Mouse (Mus musculus) hematopoietic multipotent progenitor cell, adult 10-12 weeks (in vitro differentiated cells): Measurements from ENCODE around the gene Zdbf2. TPM values are rescaled to one million over a fixed set of nuclear protein-coding genes. Genes with fewer than 3 reads are reported as not detected.

Source experiments
- polyA plus RNA-seq: library from polyadenylated mRNA; stranded (reverse); fragments of >175 nt; gene quantifications from 2 replicates; pipeline ENCODE4 v1.2.3, GENCODE M21; 2012; ENCODE audit warnings: low replicate concordance

The Zdbf2 gene
- polyA plus RNA-seq, result not detected in 2 replicates

DNA sequence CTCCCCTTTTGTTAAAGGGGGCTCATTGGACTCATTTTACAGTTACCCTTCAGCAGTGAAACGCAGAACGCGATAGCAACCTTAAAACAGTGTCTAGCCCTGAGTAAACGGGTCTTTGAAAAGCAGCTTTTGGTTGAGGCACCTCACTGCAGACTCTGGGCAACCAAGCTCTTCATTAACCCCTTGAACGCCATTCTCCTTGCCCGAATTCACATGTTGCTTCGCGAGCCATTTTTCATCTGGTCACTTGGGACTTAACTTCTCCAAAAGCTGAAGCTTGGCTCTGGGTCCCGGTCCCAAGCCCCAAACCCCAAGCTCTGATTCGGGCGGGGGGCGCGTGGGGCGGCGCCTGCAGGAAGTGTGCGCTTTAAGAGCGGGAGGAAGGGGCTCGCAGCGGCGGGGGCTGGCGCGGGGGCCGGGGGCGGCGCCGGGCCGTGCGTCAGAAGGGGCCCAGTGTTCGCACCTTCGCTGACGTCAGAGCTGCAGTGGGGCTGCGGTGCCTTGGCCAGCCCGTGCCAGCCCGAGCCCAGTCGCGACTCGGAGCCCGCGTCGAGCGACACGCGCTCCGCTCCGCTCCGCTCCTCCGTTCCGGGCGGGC, at the start of gene Zdbf2:
Gene Zdbf2, plus strand, starts transcription at position 525 of the 598 bp plus-strand sequence.

Other genes with a start within 250 kb of the Zdbf2 start
- 14.2 and 14.4 TPM in 2 replicates for gene Ino80d, start 158.6 kb upstream of the Zdbf2 start, polyA plus RNA-seq
- 25.3 and 330 TPM in 2 replicates for gene Eef1b2, start 96.4 kb upstream of the Zdbf2 start, polyA plus RNA-seq
- gene Ndufs1, start 96.4 kb upstream of the Zdbf2 start, polyA plus RNA-seq, result 7.3 and 26.0 TPM in 2 replicates
- gene Gpr1, start 58.7 kb upstream of the Zdbf2 start, polyA plus RNA-seq, result not detected in 2 replicates
- 8.1 and 28.5 TPM in 2 replicates for gene Adam23, start 172.6 kb downstream of the Zdbf2 start, polyA plus RNA-seq